In the genomic region with DNA sequence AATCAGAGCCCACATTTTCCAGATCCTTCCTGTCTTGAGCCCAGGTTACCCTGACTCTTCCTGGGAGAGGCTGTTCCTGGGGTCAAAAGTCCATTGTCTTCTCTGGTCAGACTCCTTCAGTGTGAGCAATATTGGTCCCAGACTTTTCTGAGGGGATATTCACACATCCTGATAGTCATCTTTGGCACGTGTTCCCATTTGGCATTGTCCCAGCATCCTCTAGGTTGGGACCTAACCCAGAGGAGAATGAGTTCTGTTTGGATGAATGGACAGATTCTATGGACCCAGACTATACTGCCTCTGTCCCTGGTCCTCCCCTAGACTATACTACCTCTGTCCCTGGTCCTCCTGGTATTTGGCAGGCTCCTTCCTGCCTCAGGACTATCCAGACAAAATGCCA, we compare ENCODE assay signal across 21 mouse cellular contexts.
"Had no signal": no experiment of that assay in that cellular context is flagged by ENCODE, and none has a peak within 500 bp of the region (broad histone marks: within the 10 kb centered on the region; RNA-seq: fewer than 3 reads in every experiment).

No protein-coding gene starts in this region.

- H3K36me3 ChIP-seq: liver, embryonic 15.5 days; neural tube, embryonic 12.5 days; neural tube, embryonic 15.5 days had no signal

- H3K27ac ChIP-seq: kidney, embryonic 15.5 days; left cerebral cortex, adult 2 months; limb, embryonic 10.5 days; limb, embryonic 13.5 days; liver, embryonic 12.5 days; liver, embryonic 15.5 days; lung, embryonic 15.5 days; neural tube, embryonic 12.5 days; neural tube, embryonic 15.5 days had no signal

- H3K9me3 ChIP-seq: kidney, embryonic 15.5 days; limb, embryonic 10.5 days; limb, embryonic 13.5 days; liver, embryonic 12.5 days; liver, embryonic 15.5 days; lung, embryonic 15.5 days; neural tube, embryonic 12.5 days; neural tube, embryonic 15.5 days had no signal

- DNase-seq: kidney, adult 8-10 months; kidney, postnatal 10 days; layer of hippocampus, postnatal 36 days; liver; lung, adult 18-20 months; lung, postnatal 10 days; lung, postnatal 4 days; midbrain, embryonic 14.5 days; right cerebral cortex, adult 18-20 months; right cerebral cortex, postnatal 14 days; thymus, postnatal 25 days had no signal

- H3K9ac ChIP-seq: kidney, embryonic 15.5 days; limb, embryonic 13.5 days; liver, embryonic 12.5 days; liver, embryonic 15.5 days; lung, embryonic 15.5 days; neural tube, embryonic 12.5 days; neural tube, embryonic 15.5 days had no signal

- H3K4me3 ChIP-seq: kidney, embryonic 15.5 days; left cerebral cortex, adult 2 months; limb, embryonic 10.5 days; limb, embryonic 13.5 days; liver, embryonic 12.5 days; liver, embryonic 15.5 days; lung, embryonic 15.5 days; neural tube, embryonic 12.5 days; neural tube, embryonic 15.5 days had no signal

- H3K4me1 ChIP-seq: liver, embryonic 12.5 days; liver, embryonic 15.5 days; lung, embryonic 15.5 days; neural tube, embryonic 12.5 days; neural tube, embryonic 15.5 days had no signal

- ATAC-seq: liver, embryonic 12.5 days had no signal

- H3K4me2 ChIP-seq: kidney, embryonic 15.5 days; limb, embryonic 13.5 days; liver, embryonic 12.5 days; liver, embryonic 15.5 days; lung, embryonic 15.5 days; midbrain, embryonic 11.5 days; neural tube, embryonic 12.5 days; neural tube, embryonic 15.5 days had no signal

- H3K27me3 ChIP-seq: kidney, embryonic 15.5 days; limb, embryonic 13.5 days; liver, embryonic 12.5 days; liver, embryonic 15.5 days; lung, embryonic 15.5 days; neural tube, embryonic 12.5 days; neural tube, embryonic 15.5 days had no signal
